Mouse (Mus musculus) hindbrain, embryonic 16.5 days (tissue): Measurements from ENCODE around the gene Spats2. TPM values are rescaled to one million over a fixed set of nuclear protein-coding genes. Genes with fewer than 3 reads are reported as not detected.

Experiments
- ATAC-seq: fragments of 200-750 bp; cut with Nextera tagmentation; 2 replicates; pipeline ENCODE4 v1.8.0; 2017; ENCODE audit warnings: moderate TSS enrichment, moderate library complexity
- H3K27ac ChIP-seq: fragments of 300-500 bp; sonication (generic); 2 replicates; pipeline ENCODE4 v1.5.1; 2014; ENCODE audit warnings: low read depth, mild to moderate bottlenecking, control low read depth, low read length, moderate library complexity
- H3K27me3 ChIP-seq: fragments of 300-500 bp; sonication (generic); replicated peaks from 2 replicates; pipeline ENCODE4 v1.6.1; 2014; ENCODE audit warnings: low read length; ENCODE audit not compliant: control insufficient read depth, insufficient read depth
- H3K36me3 ChIP-seq: fragments of 300-500 bp; sonication (generic); 2 replicates; pipeline ENCODE4 v1.6.1; 2014; ENCODE audit warnings: mild to moderate bottlenecking, low read length, moderate library complexity, mixed read lengths; ENCODE audit not compliant: control insufficient read depth, insufficient read depth
- H3K4me1 ChIP-seq: fragments of 300-500 bp; sonication (generic); 2 replicates; pipeline ENCODE4 v1.6.1; 2014; ENCODE audit warnings: low read depth, low read length; ENCODE audit not compliant: control insufficient read depth, insufficient read depth
- H3K4me2 ChIP-seq: fragments of 300-500 bp; sonication (generic); 2 replicates; pipeline ENCODE4 v1.6.1; 2014; ENCODE audit warnings: mild to moderate bottlenecking, low read length, control low read depth, moderate library complexity
- H3K4me3 ChIP-seq: fragments of 300-500 bp; sonication (generic); 2 replicates; pipeline ENCODE4 v1.5.1; 2014; ENCODE audit warnings: mild to moderate bottlenecking, low read length, control low read depth, moderate library complexity
- H3K9ac ChIP-seq: fragments of 300-500 bp; sonication (generic); 2 replicates; pipeline ENCODE4 v1.6.1; 2014; ENCODE audit warnings: low read depth, mild to moderate bottlenecking, control low read depth, low read length, moderate library complexity
- H3K9me3 ChIP-seq: fragments of 300-500 bp; sonication (generic); 2 replicates; pipeline ENCODE4 v1.6.1; 2014; ENCODE audit warnings: mild to moderate bottlenecking, low read length, moderate library complexity; ENCODE audit not compliant: control insufficient read depth
- WGBS: fragments of 180-500 bp; shearing (Covaris S2); extraction: QIAGEN DNeasy Blood & Tissue Kit; methylation state at CpG from one replicate; pipeline ENCODE4 v1.1.7; 2014; 5-methylcytosine and 5-hydroxymethylcytosine counted together
- polyA plus RNA-seq: library from polyadenylated mRNA; unstranded; fragments of >200 nt; fragmentation: Nextera tagmentation; extraction: Ambion mirVana; gene quantifications from 2 replicates; pipeline ENCODE4 v1.2.1, GENCODE M21; 2015

Spats2 gene
- polyA plus RNA-seq, 1 experiment from 2014 or later = 23.8 TPM

- H3K4me2 ChIP-seq = peak overlapping the region; percentile 95
- H3K4me3 ChIP-seq = peak overlapping the region; percentile 73
- H3K9me3 ChIP-seq = no peaks in the 10 kb centered on the region
- ATAC-seq = peak; percentile 62
- peaks cover 20% of the 10 kb centered on the region for H3K4me1 ChIP-seq
- H3K27me3 ChIP-seq = no peaks in the 10 kb centered on the region
- H3K9ac ChIP-seq = peak overlapping the region; percentile 88
- WGBS = 0% methylated on average over 35 of the region's 35 CpGs
- peak overlapping the region; percentile 95 for H3K27ac ChIP-seq
- H3K36me3 ChIP-seq = no peaks in the 10 kb centered on the region
Observed at GRCm38 (mm10) chr15:99126816-99127365, 1.2 kb downstream of the Spats2 start.

DNA sequence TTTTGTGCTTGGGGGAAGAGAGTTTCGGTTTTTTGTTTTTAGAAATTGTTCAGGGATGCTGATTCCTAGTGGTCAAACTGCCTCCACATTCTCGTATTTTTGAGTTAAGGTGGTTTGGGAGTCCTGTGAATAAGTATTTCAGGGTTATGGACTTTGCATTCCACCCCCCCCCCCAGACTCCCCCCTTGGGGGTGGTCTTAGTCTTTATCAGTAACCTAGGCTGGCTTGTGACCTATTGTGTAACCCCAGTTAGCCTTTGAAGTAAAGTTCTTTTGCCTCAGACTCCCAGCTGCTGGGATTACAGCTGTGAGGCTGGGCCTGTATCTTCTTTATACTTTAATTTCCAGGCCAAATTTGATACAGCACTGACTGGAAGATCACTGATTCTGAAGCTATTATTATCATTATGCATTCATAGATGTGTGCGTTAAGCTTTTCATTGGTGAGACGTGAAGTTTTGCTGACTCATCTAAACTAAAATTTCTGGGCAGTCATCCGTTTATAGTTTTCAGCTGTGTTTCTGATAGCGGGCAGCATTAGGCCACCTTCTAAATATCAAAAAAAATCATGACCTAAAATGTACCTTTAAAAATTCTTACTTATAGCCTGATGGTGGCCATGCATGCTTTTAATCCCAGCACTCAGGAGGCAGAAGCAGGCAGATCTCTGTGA is 2.3 kb downstream of the Spats2 start:
- Histone ChIP-seq H3K4me2 (peak overlapping the region; percentile 95), H3K36me3 (no peaks in the 10 kb centered on the region), H3K27ac (no peak overlapping the region), H3K9me3 (no peaks in the 10 kb centered on the region), H3K27me3 (no peaks in the 10 kb centered on the region), H3K4me1 (peaks cover 20% of the 10 kb centered on the region), H3K9ac (no peak overlapping the region), H3K4me3 (peak overlapping the region; percentile 73)
- ATAC-seq = no peak
- WGBS = 57% methylated on average over 6 of the region's 6 CpGs

- WGBS = 62% methylated on average over 11 of the region's 11 CpGs
- no peaks in the 10 kb centered on the region for H3K36me3 ChIP-seq
- H3K4me3 ChIP-seq = no peak overlapping the region
- H3K4me2 ChIP-seq = no peak overlapping the region
- H3K9me3 ChIP-seq = no peaks in the 10 kb centered on the region
- ATAC-seq = no peak
- H3K9ac ChIP-seq = no peak overlapping the region; the same call in 1 of the 2 replicates
- no peak overlapping the region for H3K27ac ChIP-seq
- H3K4me1 ChIP-seq = peaks cover 20% of the 10 kb centered on the region
- no peaks in the 10 kb centered on the region for H3K27me3 ChIP-seq
Observed at GRCm38 (mm10) chr15:99129441-99129840, 3.7 kb downstream of the Spats2 start.

- Histone ChIP-seq H3K27ac (no peak overlapping the region), H3K9ac (no peak overlapping the region), H3K4me2 (no peak overlapping the region), H3K4me1 (peaks cover 20% of the 10 kb centered on the region), H3K9me3 (no peaks in the 10 kb centered on the region), H3K27me3 (no peaks in the 10 kb centered on the region), H3K4me3 (no peak overlapping the region), H3K36me3 (no peaks in the 10 kb centered on the region)
- ATAC-seq = no peak
- WGBS = 69% methylated on average over 22 of the region's 22 CpGs
Observed at GRCm38 (mm10) chr15:99129956-99130910, 4.5 kb downstream of the Spats2 start.

DNA sequence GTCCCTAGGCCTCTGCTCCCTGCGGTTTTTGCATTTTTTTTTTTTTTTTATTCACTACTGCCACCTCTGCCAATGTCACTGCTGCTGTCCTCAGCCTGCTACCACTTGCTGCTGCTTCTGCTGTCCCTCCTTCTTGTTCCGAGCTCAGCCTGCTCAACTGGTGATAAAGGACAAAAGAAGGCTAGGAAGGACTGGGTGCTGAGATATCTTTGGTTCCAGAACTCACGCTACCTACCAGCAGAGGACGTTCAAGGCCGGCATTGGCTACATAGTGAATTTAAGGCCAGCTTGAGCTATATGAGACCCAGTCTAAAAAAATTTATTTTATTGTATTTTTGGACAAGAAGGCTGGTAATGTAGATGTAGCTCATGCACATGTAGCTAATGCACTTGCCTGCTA is 12.7 kb downstream of the Spats2 start:
- Histone ChIP-seq H3K4me3 (no peak overlapping the region), H3K4me2 (no peak overlapping the region), H3K9me3 (no peaks in the 10 kb centered on the region), H3K27me3 (no peaks in the 10 kb centered on the region), H3K36me3 (no peaks in the 10 kb centered on the region), H3K27ac (no peak overlapping the region), H3K4me1 (peaks cover 2% of the 10 kb centered on the region; the same call in 1 of the 2 replicates), H3K9ac (no peak overlapping the region)
- ATAC-seq = no peak
- 92% methylated on average over 5 of the region's 5 CpGs for WGBS

GRCm38 (mm10) chr15:99139669-99140068 is 14.0 kb downstream of the Spats2 start:
- Histone ChIP-seq H3K36me3 (no peaks in the 10 kb centered on the region), H3K27me3 (no peaks in the 10 kb centered on the region), H3K9ac (no peak overlapping the region), H3K4me1 (peaks cover 2% of the 10 kb centered on the region; the same call in 1 of the 2 replicates), H3K9me3 (no peaks in the 10 kb centered on the region), H3K4me2 (no peak overlapping the region), H3K4me3 (no peak overlapping the region), H3K27ac (no peak overlapping the region)
- ATAC-seq = no peak; the same call in 1 of the 2 replicates
- 47% methylated on average over 6 of the region's 6 CpGs for WGBS

DNA sequence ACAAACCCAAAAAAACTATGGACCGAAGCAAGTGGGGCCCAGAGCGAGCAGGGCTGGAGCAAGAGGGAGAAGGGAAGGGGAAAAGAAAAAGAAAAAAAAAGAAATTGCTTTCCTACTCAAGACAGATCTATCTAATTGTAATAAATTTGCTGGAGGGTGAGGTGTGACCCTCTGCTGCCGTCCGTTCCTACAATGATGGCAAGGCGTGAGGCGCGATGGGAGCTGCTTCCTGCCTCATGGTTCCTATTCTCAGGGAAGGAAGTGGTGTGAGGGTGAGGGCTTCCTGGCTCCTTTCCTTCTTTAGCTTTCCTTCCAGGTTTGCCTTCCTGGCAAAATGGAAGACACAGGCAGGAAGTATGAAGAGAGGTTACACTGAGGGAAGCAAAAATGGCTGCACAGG is 24.8 kb downstream of the Spats2 start:
- WGBS = 90% methylated on average over 7 of the region's 7 CpGs
- Histone ChIP-seq H3K4me3 (no peak overlapping the region), H3K9ac (no peak overlapping the region), H3K4me1 (no peaks in the 10 kb centered on the region), H3K27ac (no peak overlapping the region), H3K4me2 (no peak overlapping the region), H3K27me3 (no peaks in the 10 kb centered on the region), H3K36me3 (peaks cover 11% of the 10 kb centered on the region; the same call in 1 of the 2 replicates), H3K9me3 (no peaks in the 10 kb centered on the region)
- no peak for ATAC-seq

GRCm38 (mm10) chr15:99151324-99151723 is 25.6 kb downstream of the Spats2 start:
- Histone ChIP-seq H3K4me2 (no peak overlapping the region), H3K4me1 (no peaks in the 10 kb centered on the region), H3K27me3 (no peaks in the 10 kb centered on the region), H3K36me3 (peaks cover 6% of the 10 kb centered on the region; the same call in 1 of the 2 replicates), H3K9me3 (no peaks in the 10 kb centered on the region), H3K27ac (no peak overlapping the region), H3K9ac (no peak overlapping the region), H3K4me3 (no peak overlapping the region)
- no peak for ATAC-seq
- 79% methylated on average over 8 of the region's 8 CpGs for WGBS

DNA sequence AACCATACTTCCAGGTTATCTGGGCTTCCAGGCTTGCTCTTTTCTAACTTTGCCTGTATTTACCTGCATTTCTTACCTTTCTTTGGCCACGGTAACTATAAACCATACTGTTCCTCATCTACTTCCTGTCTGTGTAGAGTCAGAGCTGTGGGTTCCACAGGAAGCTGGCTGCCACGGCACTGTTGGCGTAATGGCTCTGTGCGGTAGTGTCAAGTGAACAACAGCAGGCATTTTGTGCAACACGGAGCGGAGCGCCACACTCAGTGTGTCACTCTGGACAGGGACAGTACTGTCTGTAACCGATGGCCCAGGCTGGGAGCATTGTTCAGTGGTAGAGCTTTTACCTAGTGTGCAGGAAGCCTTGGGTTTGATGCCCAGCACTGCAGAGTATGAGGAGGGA is 27.8 kb downstream of the Spats2 start:
- no peak overlapping the region for H3K4me2 ChIP-seq
- H3K27me3 ChIP-seq = no peaks in the 10 kb centered on the region
- no peaks in the 10 kb centered on the region for H3K4me1 ChIP-seq
- 97% methylated on average over 8 of the region's 8 CpGs for WGBS
- H3K27ac ChIP-seq = no peak overlapping the region
- H3K9ac ChIP-seq = no peak overlapping the region
- H3K4me3 ChIP-seq = no peak overlapping the region
- ATAC-seq = no peak
- H3K36me3 ChIP-seq = peaks cover 6% of the 10 kb centered on the region; the same call in 1 of the 2 replicates
- no peaks in the 10 kb centered on the region for H3K9me3 ChIP-seq
